Mouse (Mus musculus) heart, adult 2 months (tissue): ENCODE measurements around the gene Stx11.

Experiments
- CTCF ChIP-seq: fragments of 200-600 bp; IDR thresholded peaks from 2 replicates; pipeline ENCODE4 v1.8.1; 2022; ENCODE audit warnings: antibody characterized with exemption, mild to moderate bottlenecking, moderate library complexity
- EP300 ChIP-seq: fragments of 200-500 bp; IDR thresholded peaks from 2 replicates; pipeline ENCODE4 v1.6.1; 2011; ENCODE audit warnings: low read depth, low read length, control low read depth; ENCODE audit not compliant: insufficient read depth
- POLR2A ChIP-seq: fragments of 200-500 bp; IDR thresholded peaks from 2 replicates; pipeline ENCODE4 v1.6.1; 2011; ENCODE audit warnings: mild to moderate bottlenecking, low read depth, low read length, control low read depth; ENCODE audit not compliant: insufficient read depth

- TF ChIP-seq POLR2A (no peak), CTCF (no peak), EP300 (no peak)
Observed at GRCm38 (mm10) chr10:12991953-12992352, 27.9 kb upstream of the Stx11 start.
